Mouse (Mus musculus): Measurements from ENCODE around the gene Gcnt4.

- TF ChIP-seq CTCF (IDR thresholded peaks at IDR 0.05; ENCODE audit: low read depth): no peak
- no peak for TF ChIP-seq EP300 (optimal IDR thresholded peaks at IDR 0.05)
Measured at GRCm38 (mm10) chr13:96932745-96933144, 8.3 kb downstream of the Gcnt4 start.
